Mouse (Mus musculus) megakaryocyte-erythroid progenitor cell, adult 5-6 weeks (primary cell): ENCODE data around the gene Kcnh3. TPM values are rescaled to one million over a fixed set of nuclear protein-coding genes. Genes with fewer than 3 reads are reported as not detected.
A peak's percentile ranks its signal among the peaks of the same experiment; 100 is the strongest.
"Not testable (repeated sequence)": the region's sequence is repeated elsewhere in the genome, so short reads cannot be mapped to it uniquely, and the experiment has no call there.

ENCODE experiments used
- ATAC-seq: replicated peaks from 2 replicates; pipeline ENCODE4 v1.8.0; 2016; ENCODE audit warnings: mild to moderate bottlenecking, inconsistent platforms; ENCODE audit not compliant: severe bottlenecking, poor library complexity, low FRiP score, low TSS enrichment
- total RNA-seq, 2 experiments: library from RNA; stranded (forward) in 1 of 2; stranded (reverse) in 1 of 2; fragments of 200-1000, 215-1000 nt in 1 of 2; fragments of >200 nt in 1 of 2; fragmentation: Nextera tagmentation in 1 of 2; gene quantifications; 2 replicates each; pipeline ENCODE4 v1.2.3; 2014 to 2017

The Kcnh3 gene
- total RNA-seq, 2 experiments from 2014 or later: not detected

DNA sequence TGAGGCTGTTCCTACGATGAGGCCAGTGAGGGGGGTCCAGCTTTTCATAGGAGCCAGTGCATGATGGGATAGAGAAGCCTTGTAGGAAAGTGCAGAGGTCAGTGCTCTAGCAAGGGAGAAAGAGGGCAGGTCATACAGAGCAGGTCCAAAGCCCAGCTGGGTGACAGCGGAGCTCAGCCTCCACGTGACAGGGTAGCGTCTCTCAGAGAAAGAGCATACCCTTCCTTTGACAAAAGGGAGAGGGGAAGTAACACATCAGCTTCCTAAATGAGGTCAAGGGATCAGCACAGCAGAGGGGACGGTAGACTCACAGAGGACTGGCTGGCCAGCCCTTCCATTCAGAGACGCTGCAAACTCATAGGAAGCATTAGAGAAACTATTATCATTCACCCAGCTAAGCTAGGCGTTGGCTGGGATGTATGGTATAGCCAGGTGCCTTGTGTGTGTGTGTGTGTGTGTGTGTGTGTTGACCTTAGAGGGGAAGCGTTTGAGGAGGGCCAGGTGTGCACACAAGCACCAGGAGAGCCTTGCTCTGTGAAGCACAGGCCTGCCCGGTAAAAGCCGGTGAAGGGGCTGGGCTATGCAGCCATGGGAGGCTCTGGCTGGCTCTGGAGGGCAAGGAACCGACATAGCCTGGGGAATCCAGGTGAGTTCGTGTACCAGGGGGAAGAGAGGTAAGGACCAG lies 9.8 kb downstream of the Kcnh3 start:
- no peak for ATAC-seq

GRCm38 (mm10) chr15:99238006-99238405 lies 13.3 kb downstream of the Kcnh3 start:
- ATAC-seq: no peak

DNA sequence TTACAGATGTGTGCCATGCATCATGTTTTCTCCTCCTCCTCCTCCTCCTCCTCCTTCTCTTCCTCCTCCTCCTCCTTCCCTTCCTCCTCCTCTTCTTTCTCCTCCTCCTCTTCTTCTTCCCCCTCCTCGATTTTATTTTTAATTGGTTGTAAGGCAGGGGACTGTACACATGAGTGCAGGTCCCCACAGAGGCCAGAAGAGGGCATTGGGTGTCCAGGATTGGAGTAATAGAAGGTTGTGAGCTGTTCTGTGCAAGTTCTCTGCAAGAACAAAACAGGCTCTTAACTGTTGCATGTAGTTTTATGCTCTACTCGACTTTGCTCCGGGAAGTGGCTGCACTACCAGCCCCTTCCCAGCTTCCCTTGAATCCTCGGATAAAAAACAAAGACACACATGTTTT lies 15.5 kb downstream of the Kcnh3 start:
- no peak for ATAC-seq

GRCm38 (mm10) chr15:99241249-99241648 lies 16.6 kb downstream of the Kcnh3 start:
- ATAC-seq: no peak

DNA sequence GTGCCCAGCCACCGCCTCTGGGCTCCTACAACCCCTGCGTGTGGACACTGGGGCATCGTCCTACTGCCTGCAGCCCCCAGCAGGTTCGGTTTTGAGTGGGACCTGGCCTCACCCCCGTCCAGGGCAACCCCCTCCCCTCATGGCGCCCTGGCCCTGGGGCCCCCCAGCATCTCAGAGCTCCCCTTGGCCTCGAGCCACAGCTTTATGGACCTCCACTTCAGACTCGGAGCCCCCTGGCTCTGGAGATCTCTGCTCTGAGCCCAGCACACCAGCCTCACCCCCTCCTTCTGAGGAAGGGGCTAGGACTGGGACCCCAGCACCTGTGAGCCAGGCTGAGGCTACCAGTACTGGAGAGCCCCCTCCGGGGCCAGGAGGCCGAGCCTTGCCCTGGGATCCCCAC lies 17.4 kb downstream of the Kcnh3 start:
- no peak for ATAC-seq

DNA sequence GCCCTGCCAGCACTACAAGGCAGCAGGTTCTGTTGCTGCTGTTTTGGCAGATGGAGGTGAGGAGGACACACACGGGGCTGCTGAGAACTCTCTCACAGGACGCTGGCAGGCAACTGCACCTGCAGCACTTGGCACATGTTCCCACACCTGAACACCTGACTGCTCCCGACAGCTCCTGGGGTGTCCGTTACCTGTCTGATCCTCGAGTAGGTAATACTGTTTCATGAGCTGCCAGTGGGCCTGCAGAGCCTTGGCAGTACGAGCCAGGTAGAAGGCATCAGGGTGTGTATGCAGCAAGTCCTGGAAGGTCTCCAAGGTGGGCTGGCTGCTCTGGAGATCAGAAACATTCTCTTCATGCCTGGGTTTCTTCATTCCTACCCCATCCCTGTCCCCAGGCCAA lies 22.1 kb downstream of the Kcnh3 start:
- ATAC-seq: not testable (repeated sequence)

GRCm38 (mm10) chr15:99248972-99249371 lies 24.3 kb downstream of the Kcnh3 start:
- ATAC-seq: no peak

- ATAC-seq: no peak
Measured at GRCm38 (mm10) chr15:99249938-99250337, 25.3 kb downstream of the Kcnh3 start.

- ATAC-seq: not testable (repeated sequence)
Measured at GRCm38 (mm10) chr15:99251111-99251510, 26.4 kb downstream of the Kcnh3 start.

GRCm38 (mm10) chr15:99251626-99252380 lies 27.1 kb downstream of the Kcnh3 start, which contains the start of gene Mcrs1:
Gene Mcrs1 (minus strand): TSS chr15:99251961.
- peak; percentile 94 for ATAC-seq

DNA sequence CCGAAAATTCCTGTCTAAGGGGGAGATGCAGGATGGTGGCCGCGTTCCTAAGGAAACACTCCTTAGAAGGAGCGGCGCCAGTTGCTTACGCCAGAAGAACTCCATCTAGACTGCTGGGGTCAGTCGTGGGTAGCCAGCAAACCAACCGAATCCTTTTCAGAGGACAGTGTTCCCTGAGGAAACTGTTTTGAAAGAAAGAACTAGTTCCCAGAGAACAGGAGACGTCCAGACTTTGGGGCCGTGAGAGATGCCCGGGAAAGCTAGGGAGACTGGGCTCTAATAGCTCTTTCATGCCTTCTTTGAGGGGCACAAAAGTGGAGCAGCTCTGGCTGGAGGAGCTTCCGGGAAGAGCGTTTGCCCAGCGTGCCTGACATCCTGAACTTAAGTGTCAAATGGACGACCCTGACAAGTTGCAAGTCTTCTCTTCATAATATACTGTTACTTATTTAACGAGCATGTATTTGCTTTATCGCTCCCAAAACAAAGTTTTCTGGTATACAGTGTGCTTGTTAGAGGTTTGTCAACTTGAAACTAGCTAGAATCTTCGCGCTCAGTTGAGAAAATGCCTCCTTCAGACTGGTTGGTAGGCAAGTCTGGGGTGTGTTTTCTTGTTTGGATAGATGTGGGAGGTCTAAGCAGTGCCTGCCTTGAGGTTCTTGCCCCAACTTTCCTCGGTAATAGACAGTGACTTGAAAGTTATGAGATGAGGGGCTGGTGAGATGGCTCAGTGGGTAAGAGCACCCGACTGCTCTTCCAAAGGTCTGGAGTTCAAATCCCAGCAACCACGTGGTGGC lies 27.9 kb downstream of the Kcnh3 start:
- peak; percentile 9; the same call in 1 of the 2 replicates for ATAC-seq

- ATAC-seq: not testable (repeated sequence)
Measured at GRCm38 (mm10) chr15:99253175-99253479, 28.5 kb downstream of the Kcnh3 start.

GRCm38 (mm10) chr15:99253772-99254171 lies 29.1 kb downstream of the Kcnh3 start:
- ATAC-seq: no peak

DNA sequence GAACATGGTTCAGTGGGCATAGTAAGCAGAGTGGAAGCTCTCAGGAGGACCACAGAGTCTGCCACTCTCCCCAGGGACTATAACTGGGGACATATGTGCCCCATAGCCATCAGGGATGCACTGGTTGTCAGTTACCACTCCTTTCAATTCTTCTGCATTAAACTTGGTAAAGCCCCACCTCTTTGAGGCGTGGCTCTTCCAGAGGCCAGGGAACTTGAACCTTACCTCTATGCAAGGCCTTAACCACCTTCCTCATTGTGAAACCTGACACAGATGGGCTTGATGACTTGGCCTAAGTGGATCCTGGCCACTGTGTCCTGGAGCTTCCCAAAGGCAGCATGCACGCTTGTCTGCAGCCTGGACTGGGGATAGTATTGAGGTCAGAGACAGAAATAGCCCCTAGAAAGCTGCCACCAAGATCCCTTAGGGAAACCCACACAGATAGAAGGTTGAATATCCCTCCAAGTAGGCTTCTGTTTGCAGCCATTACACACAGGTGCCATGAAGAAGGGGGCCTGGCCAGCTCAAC lies 29.9 kb downstream of the Kcnh3 start:
- ATAC-seq: no peak

GRCm38 (mm10) chr15:99255241-99255749 lies 30.6 kb downstream of the Kcnh3 start:
- no peak for ATAC-seq

DNA sequence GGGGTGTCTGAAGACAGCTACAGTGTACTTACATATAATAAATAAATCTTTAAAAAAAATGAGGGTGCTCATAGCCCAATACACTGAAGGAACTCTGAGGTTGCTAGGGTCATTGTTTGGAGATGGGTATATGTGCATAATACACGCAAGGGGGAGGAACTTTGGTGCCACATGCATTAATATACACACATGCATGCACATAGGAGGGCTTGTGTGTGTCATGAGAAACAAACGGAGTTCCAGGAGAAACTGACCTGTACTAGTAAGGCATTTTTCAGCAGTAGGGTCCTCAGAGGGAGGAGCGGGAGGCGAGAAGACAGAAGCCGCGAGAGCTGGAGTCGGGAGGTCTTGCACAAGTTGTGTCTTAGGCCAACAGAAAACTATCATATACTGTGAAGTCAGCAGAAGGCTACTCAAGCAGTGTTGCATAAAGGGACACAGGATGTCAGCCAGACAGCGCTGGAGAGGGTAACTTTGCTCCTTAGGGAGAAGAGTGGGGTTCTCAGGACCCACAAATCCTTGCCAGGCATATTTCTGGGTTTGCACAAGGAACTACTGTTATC lies 34.6 kb downstream of the Kcnh3 start:
- ATAC-seq: peak; percentile 16

- ATAC-seq: peak; percentile 90
Measured at GRCm38 (mm10) chr15:99259730-99260252, 35.1 kb downstream of the Kcnh3 start.

- no peak for ATAC-seq
Measured at GRCm38 (mm10) chr15:99262702-99263101, 38.0 kb downstream of the Kcnh3 start.

GRCm38 (mm10) chr15:99264363-99264762 lies 39.7 kb downstream of the Kcnh3 start:
- no peak for ATAC-seq
